Mouse (Mus musculus) megakaryocyte, embryonic 14.5 days (primary cell): Measurements from ENCODE around the gene Gfi1b. TPM values are rescaled to one million over a fixed set of nuclear protein-coding genes. Genes with fewer than 3 reads are reported as not detected.
A peak's percentile ranks its signal among the peaks of the same experiment; 100 is the strongest.

Experiments
- H3K27me3 ChIP-seq: replicated peaks from 2 replicates; pipeline ENCODE3; 2012; ENCODE audit warnings: inconsistent platforms
- H3K36me3 ChIP-seq: replicated peaks from 2 replicates; pipeline ENCODE3; 2012; ENCODE audit warnings: low read length, inconsistent platforms, mixed read lengths
- H3K4me1 ChIP-seq: 2 replicates; pipeline ENCODE4 v1.6.1; 2012; ENCODE audit warnings: inconsistent platforms
- H3K4me3 ChIP-seq: replicated peaks from 2 replicates; pipeline ENCODE3; 2012; ENCODE audit warnings: moderate library complexity, mild to moderate bottlenecking, inconsistent platforms
- H3K9me3 ChIP-seq: 2 replicates; pipeline ENCODE4 v1.6.1; 2012; ENCODE audit warnings: inconsistent platforms
- FLI1 ChIP-seq: IDR thresholded peaks from 2 replicates; pipeline ENCODE4 v1.6.1; 2012; ENCODE audit warnings: low read length, inconsistent platforms, mixed read lengths
- GATA1 ChIP-seq: IDR thresholded peaks from 3 replicates; pipeline ENCODE4 v1.6.1; 2012; ENCODE audit warnings: mixed read lengths, low read length, inconsistent platforms, borderline replicate concordance
- polyA plus RNA-seq: library from polyadenylated mRNA; stranded (reverse); fragments of >175 nt; gene quantifications from 2 replicates; pipeline ENCODE4 v1.2.3, GENCODE M21; 2012; ENCODE audit warnings: low replicate concordance; ENCODE audit not compliant: insufficient read depth

Gfi1b gene
- polyA plus RNA-seq, 1 experiment: 225 TPM

GRCm38 (mm10) chr2:28628053-28628452 is 6.3 kb upstream of the Gfi1b start:
- peaks cover 15% of the 10 kb centered on the region for H3K27me3 ChIP-seq

DNA sequence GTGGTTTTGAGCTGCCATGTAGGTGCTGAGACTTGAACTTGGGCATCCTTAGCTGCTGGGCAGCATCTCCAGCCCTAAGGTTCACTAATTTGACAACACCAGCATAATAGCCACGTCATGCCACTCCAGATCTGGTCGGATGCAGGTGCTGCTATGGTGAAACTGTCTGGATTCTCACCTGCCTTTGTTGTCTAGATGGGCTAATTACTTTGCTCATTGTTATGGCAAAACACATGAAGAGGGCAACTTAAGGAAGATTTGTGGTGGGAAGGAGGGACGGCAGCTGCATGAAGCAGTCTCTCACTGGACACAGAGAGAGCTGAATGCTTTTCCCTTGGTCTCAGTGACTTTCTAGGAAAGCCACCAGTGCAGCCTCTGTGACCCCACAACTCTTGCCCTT is 4.3 kb upstream of the Gfi1b start:
- H3K4me1 ChIP-seq: peaks cover 91% of the 10 kb centered on the region

More at GRCm38 (mm10) chr2:28628053-28628452, 6.3 kb upstream of the Gfi1b start:
- Histone ChIP-seq H3K36me3 (no peaks in the 10 kb centered on the region), H3K9me3 (peaks cover 3% of the 10 kb centered on the region; the same call in 1 of the 2 replicates), H3K4me1 (peaks cover 80% of the 10 kb centered on the region), H3K4me3 (no peak overlapping the region)
- TF ChIP-seq GATA1: no peak
- no peak for TF ChIP-seq FLI1

GRCm38 (mm10) chr2:28624870-28625269 is 3.1 kb upstream of the Gfi1b start:
- Histone ChIP-seq H3K9me3 (peaks cover 3% of the 10 kb centered on the region; the same call in 1 of the 2 replicates), H3K4me1 (peaks cover 88% of the 10 kb centered on the region), H3K4me3 (no peak overlapping the region), H3K36me3 (peaks cover 1% of the 10 kb centered on the region), H3K27me3 (peaks cover 13% of the 10 kb centered on the region)
- TF ChIP-seq GATA1 (no peak), FLI1 (no peak)

More for the DNA sequence above, 4.3 kb upstream of the Gfi1b start:
- Histone ChIP-seq H3K4me3 (no peak overlapping the region), H3K36me3 (no peaks in the 10 kb centered on the region), H3K27me3 (peaks cover 15% of the 10 kb centered on the region), H3K9me3 (peaks cover 3% of the 10 kb centered on the region; the same call in 1 of the 2 replicates)
- TF ChIP-seq FLI1 (no peak), GATA1 (no peak)

DNA sequence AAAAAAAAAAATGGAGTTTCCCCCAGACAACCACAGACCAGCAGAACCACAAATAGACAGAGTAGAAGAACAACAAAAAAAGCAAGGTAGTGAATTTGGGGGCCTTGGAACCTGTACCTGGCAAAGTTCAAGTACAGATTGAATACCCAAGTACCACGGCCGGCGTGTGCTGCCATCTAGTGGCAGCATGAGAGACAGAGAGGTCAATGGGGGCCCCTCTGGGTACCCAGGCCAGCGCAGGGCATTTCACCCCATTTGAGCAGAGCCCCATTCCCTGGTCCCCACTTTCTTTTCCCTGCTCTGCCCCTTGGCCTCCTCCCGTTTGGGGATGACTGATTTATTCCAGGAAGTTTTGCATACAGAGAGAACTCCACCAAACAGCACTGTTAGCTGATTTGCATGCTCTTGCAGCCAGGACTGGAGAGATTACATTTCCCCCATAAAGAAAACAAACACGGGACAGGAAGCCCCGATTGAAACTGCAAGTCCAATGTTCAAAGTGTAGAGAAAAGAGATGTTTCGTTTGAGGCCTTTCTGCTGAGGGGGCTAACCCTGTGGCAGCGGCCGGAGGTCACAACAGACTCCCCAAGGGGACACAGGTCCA is 841 bp upstream of the Gfi1b start:
- Histone ChIP-seq H3K27me3 (peaks cover 11% of the 10 kb centered on the region), H3K4me1 (peaks cover 90% of the 10 kb centered on the region), H3K9me3 (peaks cover 3% of the 10 kb centered on the region; the same call in 1 of the 2 replicates), H3K36me3 (peaks cover 24% of the 10 kb centered on the region), H3K4me3 (no peak overlapping the region)
- TF ChIP-seq GATA1: no peak
- no peak for TF ChIP-seq FLI1

GRCm38 (mm10) chr2:28621111-28621510 is 671 bp downstream of the Gfi1b start:
- H3K36me3 ChIP-seq: peaks cover 37% of the 10 kb centered on the region
- peaks cover 3% of the 10 kb centered on the region; the same call in 1 of the 2 replicates for H3K9me3 ChIP-seq
- peak overlapping the region; percentile 90 for H3K4me3 ChIP-seq
- peaks cover 91% of the 10 kb centered on the region for H3K4me1 ChIP-seq
- H3K27me3 ChIP-seq: peaks cover 8% of the 10 kb centered on the region
- TF ChIP-seq GATA1 (no peak), FLI1 (no peak)

DNA sequence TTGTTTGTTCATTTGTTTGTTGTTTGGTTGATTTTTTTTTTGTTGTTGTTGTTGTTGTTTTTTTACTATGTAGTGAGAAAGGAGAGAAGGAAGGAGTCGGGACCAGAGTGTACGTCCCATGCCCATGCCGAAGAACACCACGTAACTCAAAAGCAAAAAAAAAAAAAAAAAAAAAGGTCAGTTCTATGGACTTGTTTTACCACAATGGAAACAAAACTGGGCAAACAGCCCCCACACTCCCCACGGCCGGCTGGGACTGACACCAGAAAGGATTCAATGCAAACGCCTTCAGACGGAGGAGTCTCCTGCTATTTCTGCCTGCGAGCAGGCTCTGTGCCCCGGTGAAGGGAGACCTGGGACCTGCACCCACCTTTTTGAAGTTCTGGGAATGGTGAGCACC is 1.3 kb downstream of the Gfi1b start:
- Histone ChIP-seq H3K36me3 (peaks cover 43% of the 10 kb centered on the region), H3K4me3 (peak overlapping the region; percentile 90), H3K27me3 (peaks cover 5% of the 10 kb centered on the region), H3K9me3 (peaks cover 3% of the 10 kb centered on the region; the same call in 1 of the 2 replicates), H3K4me1 (peaks cover 92% of the 10 kb centered on the region)
- TF ChIP-seq FLI1 (no peak), GATA1 (no peak)

- peaks cover 93% of the 10 kb centered on the region for H3K4me1 ChIP-seq
These were observed 2.4 kb downstream of the Gfi1b start for GRCm38 (mm10) chr2:28619369-28619768.

DNA sequence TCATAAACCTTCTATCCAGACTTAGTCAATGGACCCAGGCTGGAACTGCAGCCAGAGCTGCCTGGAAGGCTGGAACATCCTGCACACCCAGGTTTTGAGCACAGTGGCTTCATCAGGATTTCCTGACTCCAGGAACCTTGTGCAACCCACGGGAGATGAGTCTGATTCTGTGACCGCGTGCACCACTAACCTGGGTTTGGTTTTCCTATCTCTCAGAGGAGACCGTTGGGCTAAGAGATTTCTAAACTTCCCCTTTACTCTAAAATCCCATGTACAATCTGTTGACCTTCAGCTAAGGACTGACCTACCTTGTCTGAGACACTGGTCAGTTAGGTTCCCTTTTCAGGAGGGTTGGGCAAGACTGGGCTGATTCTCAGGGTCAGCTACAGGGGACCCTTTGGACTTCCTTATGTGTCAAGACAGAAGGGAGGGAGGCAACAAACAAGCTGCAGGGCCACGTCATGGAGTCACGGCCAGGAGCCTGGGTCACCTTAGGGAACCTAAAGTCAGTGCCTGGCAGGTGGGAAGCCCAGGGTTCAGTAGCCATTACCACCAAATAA is 2.9 kb downstream of the Gfi1b start:
- TF ChIP-seq FLI1: no peak
- TF ChIP-seq GATA1: no peak
- Histone ChIP-seq H3K4me3 (peak overlapping the region; percentile 90), H3K27me3 (peaks cover 5% of the 10 kb centered on the region), H3K9me3 (no peaks in the 10 kb centered on the region), H3K4me1 (peaks cover 95% of the 10 kb centered on the region), H3K36me3 (peaks cover 60% of the 10 kb centered on the region)

More at GRCm38 (mm10) chr2:28619369-28619768, 2.4 kb downstream of the Gfi1b start:
- H3K36me3 ChIP-seq: peaks cover 55% of the 10 kb centered on the region
- H3K9me3 ChIP-seq: no peaks in the 10 kb centered on the region
- no peak for TF ChIP-seq FLI1
- no peak for TF ChIP-seq GATA1
- peaks cover 5% of the 10 kb centered on the region for H3K27me3 ChIP-seq
- peak overlapping the region; percentile 90 for H3K4me3 ChIP-seq

GRCm38 (mm10) chr2:28617498-28618486 is 4.0 kb downstream of the Gfi1b start:
- H3K4me3 ChIP-seq: peak overlapping the region; percentile 90
- peaks cover 70% of the 10 kb centered on the region for H3K36me3 ChIP-seq
- TF ChIP-seq FLI1 (no peak), GATA1 (no peak)
- H3K9me3 ChIP-seq: no peaks in the 10 kb centered on the region
- H3K27me3 ChIP-seq: no peaks in the 10 kb centered on the region
- H3K4me1 ChIP-seq: peaks cover 96% of the 10 kb centered on the region

- Histone ChIP-seq H3K27me3 (no peaks in the 10 kb centered on the region), H3K9me3 (no peaks in the 10 kb centered on the region), H3K4me3 (peak overlapping the region; percentile 81), H3K4me1 (peaks cover 96% of the 10 kb centered on the region), H3K36me3 (peaks cover 80% of the 10 kb centered on the region)
- no peak for TF ChIP-seq FLI1
- TF ChIP-seq GATA1: no peak
These were observed 4.9 kb downstream of the Gfi1b start for GRCm38 (mm10) chr2:28616874-28617273.
